Mouse (Mus musculus): ENCODE results near the gene Bace2.
A peak's percentile ranks its signal among the peaks of the same experiment; 100 is the strongest.

The Bace2 gene

GRCm38 (mm10) chr16:97356499-97357187 is at the start of gene Bace2:
TSS of gene Bace2 (plus strand) at chr16:97356742.
- DNase-seq (ENCODE audit: low spot score in 2 of 2) = peak; percentile 9 to 55

GRCm38 (mm10) chr16:97307594-97307993 is 48.9 kb upstream of the Bace2 start:
- no peak for DNase-seq (ENCODE audit: low spot score in 2 of 2)

- no peak for DNase-seq (ENCODE audit: low spot score in 2 of 2)
Measured at GRCm38 (mm10) chr16:97309796-97310569, 46.6 kb upstream of the Bace2 start.

- DNase-seq (ENCODE audit: low spot score in 2 of 2) = no peak
Measured at GRCm38 (mm10) chr16:97310570-97310846, 46.0 kb upstream of the Bace2 start.

- peak; percentile 55 to 76 for DNase-seq (ENCODE audit: low spot score in 2 of 2)
Measured at GRCm38 (mm10) chr16:97312960-97313686, 43.4 kb upstream of the Bace2 start.

GRCm38 (mm10) chr16:97321576-97321975 is 35.0 kb upstream of the Bace2 start:
- DNase-seq (ENCODE audit: low spot score in 2 of 2) = no peak

GRCm38 (mm10) chr16:97322604-97323003 is 33.9 kb upstream of the Bace2 start:
- DNase-seq (ENCODE audit: low spot score in 2 of 2) = no peak

GRCm38 (mm10) chr16:97325975-97326374 is 30.6 kb upstream of the Bace2 start:
- DNase-seq (ENCODE audit: low spot score in 2 of 2) = peak in 1 of 2 experiments; percentile 24

- DNase-seq (ENCODE audit: low spot score in 2 of 2) = no peak
Measured at GRCm38 (mm10) chr16:97328602-97329001, 27.9 kb upstream of the Bace2 start.

GRCm38 (mm10) chr16:97353013-97353412 is 3.5 kb upstream of the Bace2 start:
- DNase-seq (ENCODE audit: low spot score in 2 of 2) = no peak

- no peak for DNase-seq (ENCODE audit: low spot score in 2 of 2)
Measured at GRCm38 (mm10) chr16:97354632-97355031, 1.9 kb upstream of the Bace2 start.

- DNase-seq (ENCODE audit: low spot score in 2 of 2) = no peak
Measured at GRCm38 (mm10) chr16:97357188-97357821, 763 bp downstream of the Bace2 start.

GRCm38 (mm10) chr16:97362231-97362888 is 5.8 kb downstream of the Bace2 start:
- DNase-seq (ENCODE audit: low spot score in 2 of 2) = no peak

- DNase-seq (ENCODE audit: low spot score in 2 of 2) = no peak
Measured at GRCm38 (mm10) chr16:97366141-97366540, 9.6 kb downstream of the Bace2 start.

GRCm38 (mm10) chr16:97370258-97370657 is 13.7 kb downstream of the Bace2 start:
- no peak for DNase-seq (ENCODE audit: low spot score in 2 of 2)

GRCm38 (mm10) chr16:97387955-97388354 is 31.4 kb downstream of the Bace2 start:
- DNase-seq (ENCODE audit: low spot score in 2 of 2) = no peak

GRCm38 (mm10) chr16:97391289-97391688 is 34.7 kb downstream of the Bace2 start:
- DNase-seq (ENCODE audit: low spot score in 2 of 2) = no peak

- no peak for DNase-seq (ENCODE audit: low spot score in 2 of 2)
Measured at GRCm38 (mm10) chr16:97391701-97392384, 35.3 kb downstream of the Bace2 start.

- no peak for DNase-seq (ENCODE audit: low spot score in 2 of 2)
Measured at GRCm38 (mm10) chr16:97396436-97396835, 39.9 kb downstream of the Bace2 start.

GRCm38 (mm10) chr16:97397945-97398531 is 41.5 kb downstream of the Bace2 start:
- no peak for DNase-seq (ENCODE audit: low spot score in 2 of 2)

- no peak for DNase-seq (ENCODE audit: low spot score in 2 of 2)
Measured at GRCm38 (mm10) chr16:97399991-97400390, 43.4 kb downstream of the Bace2 start.
